Mouse (Mus musculus): ENCODE data around the gene Thsd4. TPM values are rescaled to one million over a fixed set of nuclear protein-coding genes. Genes with fewer than 3 reads are reported as not detected.
A peak's percentile ranks its signal among the peaks of the same experiment; 100 is the strongest.

Thsd4 gene
- polyA plus RNA-seq, 1 experiment from 2014 or later = 5.1 TPM

DNA sequence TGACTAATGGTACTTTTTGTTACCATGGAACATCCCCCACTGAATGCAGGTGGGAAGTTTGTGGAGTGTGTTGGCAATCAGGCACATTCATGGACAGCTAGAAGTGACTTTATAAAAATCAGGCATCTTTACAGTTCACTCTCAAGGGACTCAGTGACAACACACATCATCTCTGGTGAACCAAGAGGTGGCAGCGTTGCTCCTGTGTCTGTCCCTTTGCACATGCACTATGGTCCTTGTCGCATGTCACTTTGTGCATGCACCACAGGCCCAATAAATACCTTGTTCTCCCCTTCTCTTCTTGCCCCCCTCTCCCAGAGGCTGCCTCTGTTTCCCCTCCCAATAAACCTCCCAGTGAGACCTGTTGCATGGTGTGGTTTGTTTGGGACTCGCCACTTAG lies 270.1 kb downstream of the Thsd4 start:
- ATAC-seq (ENCODE audit: low FRiP score) = no peak
- Histone ChIP-seq H3K27me3 (ENCODE audit: control insufficient read depth, insufficient read depth, low read length) (no peaks in the 10 kb centered on the region), H3K4me3 (ENCODE audit: low read depth, low read length) (no peak overlapping the region), H3K9me3 (ENCODE audit: control insufficient read depth, low read length) (no peaks in the 10 kb centered on the region), H3K27ac (ENCODE audit: low read depth, low read length) (no peak overlapping the region), H3K4me2 (replicated peaks; ENCODE audit: low read depth, low read length) (no peak overlapping the region), H3K36me3 (ENCODE audit: control insufficient read depth, insufficient read depth, low read length) (no peaks in the 10 kb centered on the region), H3K9ac (ENCODE audit: low read depth, low read length) (no peak overlapping the region), H3K4me1 (replicated peaks; ENCODE audit: control insufficient read depth, insufficient read depth, low read length) (no peaks in the 10 kb centered on the region)
- DNase-seq (ENCODE audit: low spot score) = peak; percentile 39
- 66% methylated on average over 3 of the region's 3 CpGs for WGBS

DNA sequence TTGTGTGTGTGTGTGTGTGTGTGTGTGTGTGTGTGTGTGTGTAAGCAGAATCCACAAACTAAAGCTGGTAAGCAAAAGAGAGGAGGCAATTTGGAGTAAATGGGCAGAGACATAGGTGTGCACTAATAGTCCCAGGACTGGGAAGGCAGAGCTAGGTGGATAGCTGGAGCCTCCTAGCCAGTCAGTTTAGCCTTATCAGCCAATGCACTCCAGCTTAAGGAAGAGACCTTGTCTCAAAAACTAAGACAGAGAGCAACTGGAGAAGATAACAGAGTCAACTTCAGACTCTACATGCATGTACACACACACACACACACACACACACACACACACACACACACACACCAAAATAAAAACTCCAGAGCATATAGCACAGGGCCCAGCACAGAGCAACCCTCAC lies 271.4 kb downstream of the Thsd4 start:
- no peaks in the 10 kb centered on the region for H3K27me3 ChIP-seq (ENCODE audit: control insufficient read depth, insufficient read depth, low read length)
- ATAC-seq (ENCODE audit: low FRiP score) = no peak
- no peak overlapping the region for H3K4me3 ChIP-seq (ENCODE audit: low read depth, low read length)
- H3K36me3 ChIP-seq (ENCODE audit: control insufficient read depth, insufficient read depth, low read length) = no peaks in the 10 kb centered on the region
- no peak overlapping the region for H3K9ac ChIP-seq (ENCODE audit: low read depth, low read length)
- H3K9me3 ChIP-seq (ENCODE audit: control insufficient read depth, low read length) = no peaks in the 10 kb centered on the region
- H3K27ac ChIP-seq (ENCODE audit: low read depth, low read length) = no peak overlapping the region
- H3K4me1 ChIP-seq (replicated peaks; ENCODE audit: control insufficient read depth, insufficient read depth, low read length) = no peaks in the 10 kb centered on the region
- no peak overlapping the region for H3K4me2 ChIP-seq (replicated peaks; ENCODE audit: low read depth, low read length)
- no peak for DNase-seq (ENCODE audit: low spot score)

DNA sequence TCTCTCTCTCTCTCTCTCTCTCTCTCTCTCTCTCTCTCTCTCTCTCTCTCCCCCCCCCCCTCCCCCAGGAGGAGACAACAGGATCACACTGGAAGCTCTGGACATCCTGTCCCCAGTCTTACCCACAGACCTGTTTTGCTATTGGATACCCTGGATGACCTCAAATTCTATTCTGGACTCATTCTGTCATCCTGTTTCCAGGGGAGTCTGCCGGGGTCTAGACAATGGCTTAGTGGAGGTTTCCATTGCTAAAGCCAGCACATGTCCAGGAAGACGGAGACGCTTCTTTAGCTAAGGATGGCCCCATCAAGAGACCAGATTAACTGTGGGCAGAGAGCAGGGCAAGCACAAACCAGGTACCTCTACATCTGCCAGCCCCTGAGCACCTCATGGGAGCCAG lies 273.8 kb downstream of the Thsd4 start:
- no peak overlapping the region for H3K9ac ChIP-seq (ENCODE audit: low read depth, low read length)
- H3K4me3 ChIP-seq (ENCODE audit: low read depth, low read length) = no peak overlapping the region
- no peaks in the 10 kb centered on the region for H3K9me3 ChIP-seq (ENCODE audit: control insufficient read depth, low read length)
- DNase-seq (ENCODE audit: low spot score) (no peak), ATAC-seq (ENCODE audit: low FRiP score) (no peak)
- H3K4me2 ChIP-seq (replicated peaks; ENCODE audit: low read depth, low read length) = no peak overlapping the region
- no peaks in the 10 kb centered on the region for H3K4me1 ChIP-seq (replicated peaks; ENCODE audit: control insufficient read depth, insufficient read depth, low read length)
- H3K27me3 ChIP-seq (ENCODE audit: control insufficient read depth, insufficient read depth, low read length) = no peaks in the 10 kb centered on the region
- no peaks in the 10 kb centered on the region for H3K36me3 ChIP-seq (ENCODE audit: control insufficient read depth, insufficient read depth, low read length)
- no peak overlapping the region for H3K27ac ChIP-seq (ENCODE audit: low read depth, low read length)
- WGBS = 83% methylated on average over 3 of the region's 3 CpGs

DNA sequence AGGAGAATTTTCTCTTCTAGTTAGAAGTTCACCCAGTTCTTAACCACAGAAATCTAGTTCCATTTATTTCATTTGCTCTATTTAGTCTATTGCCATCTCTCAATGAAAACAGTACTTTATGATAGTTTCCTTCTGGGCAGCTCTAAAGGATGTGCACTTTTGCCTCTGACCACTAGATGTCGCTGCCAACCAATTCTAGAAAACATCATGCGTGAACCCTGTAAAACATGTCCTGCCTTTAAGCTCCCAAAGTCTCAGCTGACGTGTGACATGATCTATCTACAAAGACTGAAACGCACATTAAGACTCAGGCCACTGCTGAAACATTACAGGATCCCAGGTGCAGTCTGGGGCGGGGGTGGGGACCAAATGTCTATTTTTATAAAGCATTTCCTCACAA lies 276.9 kb downstream of the Thsd4 start:
- no peaks in the 10 kb centered on the region for H3K27me3 ChIP-seq (ENCODE audit: control insufficient read depth, insufficient read depth, low read length)
- no peaks in the 10 kb centered on the region for H3K4me1 ChIP-seq (replicated peaks; ENCODE audit: control insufficient read depth, insufficient read depth, low read length)
- H3K4me3 ChIP-seq (ENCODE audit: low read depth, low read length) = no peak overlapping the region
- DNase-seq (ENCODE audit: low spot score) = peak; percentile 86
- 7% methylated on average over 5 of the region's 5 CpGs for WGBS
- no peak overlapping the region for H3K9ac ChIP-seq (ENCODE audit: low read depth, low read length)
- H3K27ac ChIP-seq (ENCODE audit: low read depth, low read length) = no peak overlapping the region
- H3K9me3 ChIP-seq (ENCODE audit: control insufficient read depth, low read length) = no peaks in the 10 kb centered on the region
- ATAC-seq (ENCODE audit: low FRiP score) = no peak
- no peaks in the 10 kb centered on the region for H3K36me3 ChIP-seq (ENCODE audit: control insufficient read depth, insufficient read depth, low read length)
- no peak overlapping the region for H3K4me2 ChIP-seq (replicated peaks; ENCODE audit: low read depth, low read length)

DNA sequence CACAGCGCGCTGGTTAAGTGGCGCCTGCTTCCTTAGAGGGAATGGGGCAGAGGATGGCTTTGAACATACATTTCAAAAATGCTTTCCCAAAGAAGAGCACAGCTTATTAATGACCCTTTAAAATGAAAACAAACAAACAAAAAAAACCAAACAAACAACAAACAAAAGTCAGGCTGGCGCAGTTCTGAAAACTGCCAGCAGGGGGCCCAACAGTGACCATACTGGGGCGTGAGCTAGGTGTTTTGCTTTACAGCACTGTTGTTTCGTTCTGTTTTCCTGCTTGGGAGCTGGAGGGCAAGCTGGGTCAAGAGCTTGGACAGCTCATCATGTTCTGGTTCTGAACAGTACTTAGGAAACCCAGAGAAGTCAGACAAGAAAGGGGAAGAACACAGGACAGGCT lies 278.3 kb downstream of the Thsd4 start:
- Histone ChIP-seq H3K4me3 (ENCODE audit: low read depth, low read length) (no peak overlapping the region), H3K4me2 (replicated peaks; ENCODE audit: low read depth, low read length) (no peak overlapping the region), H3K27me3 (ENCODE audit: control insufficient read depth, insufficient read depth, low read length) (no peaks in the 10 kb centered on the region), H3K9me3 (ENCODE audit: control insufficient read depth, low read length) (no peaks in the 10 kb centered on the region), H3K9ac (ENCODE audit: low read depth, low read length) (no peak overlapping the region), H3K4me1 (replicated peaks; ENCODE audit: control insufficient read depth, insufficient read depth, low read length) (no peaks in the 10 kb centered on the region), H3K36me3 (ENCODE audit: control insufficient read depth, insufficient read depth, low read length) (no peaks in the 10 kb centered on the region), H3K27ac (ENCODE audit: low read depth, low read length) (no peak overlapping the region)
- ATAC-seq (ENCODE audit: low FRiP score) (no peak), DNase-seq (ENCODE audit: low spot score) (peak; percentile 58)
- 57% methylated on average over 6 of the region's 6 CpGs for WGBS

DNA sequence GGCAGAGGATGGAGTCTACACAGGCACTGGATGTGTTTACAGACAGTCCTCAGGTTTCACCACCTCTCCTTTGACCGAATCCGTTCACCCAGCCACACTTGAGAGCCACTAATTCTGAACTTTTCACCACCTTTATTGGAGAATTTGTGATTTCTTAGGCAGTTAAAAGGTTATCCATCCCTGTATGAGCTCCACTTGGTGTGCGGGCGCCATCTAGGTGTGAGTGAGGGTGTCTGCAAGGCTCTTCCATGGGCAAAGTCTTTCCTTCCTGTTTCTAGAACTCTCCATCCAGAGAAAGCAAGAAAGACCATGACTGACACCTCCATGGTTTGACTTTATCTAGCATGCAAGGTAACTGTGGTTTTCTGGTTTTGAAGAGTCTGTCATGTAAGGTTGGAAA lies 284.2 kb downstream of the Thsd4 start:
- H3K4me2 ChIP-seq (replicated peaks; ENCODE audit: low read depth, low read length) = no peak overlapping the region
- H3K27me3 ChIP-seq (ENCODE audit: control insufficient read depth, insufficient read depth, low read length) = no peaks in the 10 kb centered on the region
- ATAC-seq (ENCODE audit: low FRiP score) (no peak), DNase-seq (ENCODE audit: low spot score) (peak; percentile 65)
- no peaks in the 10 kb centered on the region for H3K36me3 ChIP-seq (ENCODE audit: control insufficient read depth, insufficient read depth, low read length)
- H3K9me3 ChIP-seq (ENCODE audit: control insufficient read depth, low read length) = no peaks in the 10 kb centered on the region
- H3K27ac ChIP-seq (ENCODE audit: low read depth, low read length) = no peak overlapping the region
- 44% methylated on average over 4 of the region's 4 CpGs for WGBS
- H3K9ac ChIP-seq (ENCODE audit: low read depth, low read length) = no peak overlapping the region
- no peaks in the 10 kb centered on the region for H3K4me1 ChIP-seq (replicated peaks; ENCODE audit: control insufficient read depth, insufficient read depth, low read length)
- no peak overlapping the region for H3K4me3 ChIP-seq (ENCODE audit: low read depth, low read length)

DNA sequence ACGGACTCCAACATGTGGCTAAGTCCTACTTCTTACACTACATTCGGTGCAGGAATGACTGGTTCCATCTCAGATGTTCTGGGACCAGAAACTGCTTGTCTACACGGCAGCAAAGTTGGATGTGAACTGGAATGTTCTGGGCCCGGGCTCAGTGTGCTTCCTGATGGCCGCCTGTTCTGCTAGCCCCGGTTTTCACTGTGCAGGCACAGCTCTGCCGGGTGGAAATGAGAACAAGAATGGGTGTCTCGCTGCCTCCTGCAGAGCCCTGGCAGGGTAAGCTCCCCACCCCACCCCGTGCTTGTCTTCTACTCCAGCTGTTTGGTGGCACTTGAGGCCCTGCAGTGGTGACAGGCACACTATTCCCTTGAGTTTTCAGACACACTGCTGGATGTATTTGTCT lies 285.7 kb downstream of the Thsd4 start:
- Histone ChIP-seq H3K4me2 (replicated peaks; ENCODE audit: low read depth, low read length) (no peak overlapping the region), H3K27ac (ENCODE audit: low read depth, low read length) (no peak overlapping the region), H3K9me3 (ENCODE audit: control insufficient read depth, low read length) (no peaks in the 10 kb centered on the region), H3K27me3 (ENCODE audit: control insufficient read depth, insufficient read depth, low read length) (no peaks in the 10 kb centered on the region), H3K36me3 (ENCODE audit: control insufficient read depth, insufficient read depth, low read length) (no peaks in the 10 kb centered on the region), H3K4me1 (replicated peaks; ENCODE audit: control insufficient read depth, insufficient read depth, low read length) (no peaks in the 10 kb centered on the region), H3K4me3 (ENCODE audit: low read depth, low read length) (no peak overlapping the region), H3K9ac (ENCODE audit: low read depth, low read length) (no peak overlapping the region)
- no peak for ATAC-seq (ENCODE audit: low FRiP score)
- DNase-seq (ENCODE audit: low spot score) = no peak
- WGBS = 81% methylated on average over 9 of the region's 9 CpGs

DNA sequence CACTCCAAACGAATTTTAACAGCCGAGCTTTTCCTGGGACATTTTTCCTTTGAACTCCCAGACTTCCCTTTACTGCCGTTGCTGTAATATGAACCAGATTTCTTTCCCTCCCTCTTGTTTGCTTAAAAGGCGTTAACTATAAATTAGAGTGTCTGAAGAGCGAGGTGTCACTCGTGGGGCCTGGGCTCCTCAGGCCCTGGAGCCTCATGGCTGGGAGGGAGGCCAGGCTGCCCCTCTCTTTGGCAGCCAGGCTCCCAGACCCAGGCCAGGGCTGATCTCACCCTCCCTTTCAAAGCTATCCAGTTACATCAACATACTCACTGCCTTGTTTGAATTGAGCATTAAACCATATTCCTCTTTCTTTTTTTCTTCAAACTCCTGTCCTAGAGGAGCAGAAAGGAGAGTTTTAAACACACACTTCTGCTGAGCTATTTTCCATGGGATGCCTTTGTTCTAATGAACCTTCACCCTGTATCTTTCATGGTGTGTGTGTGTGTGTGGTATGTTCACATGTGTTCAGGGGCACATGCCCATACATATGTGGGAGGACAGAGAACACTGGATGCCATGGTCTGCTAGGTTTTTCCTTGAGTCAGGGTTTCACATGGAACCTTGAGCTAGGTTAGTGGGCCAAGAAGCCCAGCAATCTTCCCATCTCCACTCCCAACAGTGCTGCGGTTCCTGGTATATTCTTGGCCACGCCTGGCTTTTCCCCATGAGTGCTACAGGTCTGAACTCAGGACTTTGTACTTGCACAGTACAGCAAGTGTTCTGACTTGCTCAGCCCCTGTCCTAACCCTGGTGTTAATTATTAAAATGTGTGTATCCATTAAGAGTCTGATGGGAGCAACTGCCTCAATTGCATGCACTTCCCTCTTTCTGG lies 287.4 kb downstream of the Thsd4 start:
- ATAC-seq (ENCODE audit: low FRiP score) (no peak), DNase-seq (ENCODE audit: low spot score) (no peak)
- Histone ChIP-seq H3K4me3 (ENCODE audit: low read depth, low read length) (no peak overlapping the region), H3K36me3 (ENCODE audit: control insufficient read depth, insufficient read depth, low read length) (no peaks in the 10 kb centered on the region), H3K4me1 (replicated peaks; ENCODE audit: control insufficient read depth, insufficient read depth, low read length) (no peaks in the 10 kb centered on the region), H3K27ac (ENCODE audit: low read depth, low read length) (no peak overlapping the region), H3K9ac (ENCODE audit: low read depth, low read length) (no peak overlapping the region), H3K9me3 (ENCODE audit: control insufficient read depth, low read length) (no peaks in the 10 kb centered on the region), H3K4me2 (replicated peaks; ENCODE audit: low read depth, low read length) (no peak overlapping the region), H3K27me3 (ENCODE audit: control insufficient read depth, insufficient read depth, low read length) (no peaks in the 10 kb centered on the region)
- 54% methylated on average over 8 of the region's 8 CpGs for WGBS

All from hindbrain, embryonic 11.5 days (tissue).